Mouse (Mus musculus) adrenal gland, postnatal 0 days (tissue): ENCODE measurements around the gene Pqlc3. TPM values are rescaled to one million over a fixed set of nuclear protein-coding genes. Genes with fewer than 3 reads are reported as not detected.

Source experiments
- polyA plus RNA-seq: library from polyadenylated mRNA; unstranded; fragments of >200 nt; fragmentation: Nextera tagmentation; extraction: Ambion mirVana; gene quantifications from 2 replicates; pipeline ENCODE4 v1.2.1, GENCODE M21; 2015

Pqlc3 gene
- polyA plus RNA-seq, result 6.8 and 9.8 TPM in 2 replicates

DNA sequence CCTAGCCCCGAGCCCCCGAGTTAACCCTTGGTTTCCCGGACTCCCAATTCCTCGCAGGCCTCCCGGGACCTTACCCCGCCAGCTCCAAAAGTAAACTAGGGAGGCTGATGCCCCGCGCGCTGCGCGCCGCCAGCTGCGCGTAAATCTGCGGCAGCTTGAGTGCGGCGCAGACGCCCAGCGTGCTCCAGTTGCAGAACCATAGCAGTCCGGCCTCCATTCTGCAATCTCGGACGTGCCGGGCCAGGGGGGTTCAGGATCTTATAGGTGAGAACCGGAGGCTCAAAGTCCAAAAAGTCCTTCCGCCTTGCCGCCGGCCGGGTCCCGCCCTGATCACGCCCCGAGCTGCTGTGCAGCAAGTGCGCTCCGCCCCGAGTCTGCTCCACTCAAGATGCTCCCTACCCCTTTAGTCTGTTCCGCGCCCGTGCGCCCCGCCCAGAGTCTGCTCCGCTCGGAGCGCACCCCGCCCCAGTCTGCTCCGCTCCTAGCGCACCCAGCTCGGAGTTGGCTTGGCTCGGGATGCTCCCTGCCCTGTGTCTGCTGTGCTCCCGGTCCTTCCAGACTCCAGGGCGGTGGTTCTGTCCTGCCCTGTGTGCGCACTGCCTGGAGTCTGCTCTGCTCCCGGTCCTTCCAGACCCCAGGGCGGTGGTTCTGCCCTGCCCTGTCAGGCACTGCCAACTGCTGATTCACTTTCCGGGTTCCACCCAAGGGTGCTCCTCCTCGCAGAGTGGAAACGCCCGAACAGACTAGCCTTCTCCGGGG lies at the start of gene Pqlc3:
TSS of gene Pqlc3 (minus strand) at position 670 of the 759 bp plus-strand sequence.

DNA sequence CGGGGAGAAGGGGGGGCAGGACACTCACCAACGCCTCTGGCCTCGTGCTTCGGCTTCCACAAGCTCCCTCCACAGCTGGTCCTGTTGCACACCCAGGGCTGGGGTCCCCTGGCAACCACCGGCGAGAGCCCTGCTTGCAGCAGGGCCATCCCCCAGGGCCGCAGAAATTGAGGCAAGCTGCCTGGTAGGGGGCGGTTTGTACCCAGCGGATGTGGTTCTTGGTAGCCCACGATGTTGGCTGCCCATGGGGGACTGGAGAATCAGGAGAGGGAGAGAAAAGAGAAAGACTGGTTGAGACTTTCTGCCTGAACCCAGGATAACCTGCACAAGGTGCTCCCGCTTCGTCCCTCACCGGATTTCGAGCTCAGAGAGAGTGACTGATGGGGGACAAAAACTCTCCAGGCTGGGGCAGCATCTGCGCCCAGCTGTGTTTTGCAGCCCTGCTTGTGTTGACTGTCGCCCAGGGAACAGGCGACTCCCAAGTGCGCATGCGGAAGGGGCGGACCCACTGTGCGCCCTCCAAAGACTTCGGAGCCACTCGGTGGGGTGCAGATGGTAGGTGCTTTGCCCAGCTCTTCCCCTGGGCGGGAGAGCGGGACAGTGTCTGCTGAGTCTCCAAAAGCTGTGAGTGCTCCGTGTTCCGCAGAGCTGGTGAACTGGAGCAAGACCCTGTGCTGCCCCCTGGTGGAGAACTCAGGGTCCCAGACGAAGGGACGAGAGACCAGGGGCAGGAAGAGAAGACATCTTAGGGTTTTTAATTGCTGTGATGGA lies 11.1 kb upstream of the Pqlc3 start, which contains the start of gene 2410004P03Rik:
TSS of gene 2410004P03Rik (minus strand) at position 628 of the 771 bp plus-strand sequence.

Other genes with a start within 250 kb of the Pqlc3 start
- gene Greb1, start 199.5 kb downstream of the Pqlc3 start, polyA plus RNA-seq, result 3.2 and 11.4 TPM in 2 replicates
- gene E2f6, start 189.4 kb downstream of the Pqlc3 start, polyA plus RNA-seq, result 21.0 and 31.6 TPM in 2 replicates
- 18.9 and 23.7 TPM in 2 replicates for gene Rock2, start 105.5 kb downstream of the Pqlc3 start, polyA plus RNA-seq
- gene 2410004P03Rik, start 11.3 kb upstream of the Pqlc3 start, polyA plus RNA-seq, result 0.08 and 0.25 TPM in 2 replicates
- 0.03 and 0.24 TPM in 2 replicates for gene Kcnf1, start 176.5 kb upstream of the Pqlc3 start, polyA plus RNA-seq